Mouse (Mus musculus): ENCODE measurements around the gene Btnl10.

GRCm38 (mm10) chr11:58964216-58964615, 46.5 kb downstream of the Btnl10 start:
- TF ChIP-seq CTCF (IDR thresholded peaks at IDR 0.05; ENCODE audit: low read depth): no peak
- TF ChIP-seq EP300 (IDR thresholded peaks at IDR 0.05; ENCODE audit: low read depth): no peak
